Mouse (Mus musculus) embryo, embryonic 11.5 days (tissue): Measurements from ENCODE around the gene Ms4a15.

Experiments
- DNase-seq: peaks from one replicate; pipeline ENCODE4 v3.0.0-alpha.2; 2012; ENCODE audit warnings: low read depth, low spot score

Gene Ms4a15

DNA sequence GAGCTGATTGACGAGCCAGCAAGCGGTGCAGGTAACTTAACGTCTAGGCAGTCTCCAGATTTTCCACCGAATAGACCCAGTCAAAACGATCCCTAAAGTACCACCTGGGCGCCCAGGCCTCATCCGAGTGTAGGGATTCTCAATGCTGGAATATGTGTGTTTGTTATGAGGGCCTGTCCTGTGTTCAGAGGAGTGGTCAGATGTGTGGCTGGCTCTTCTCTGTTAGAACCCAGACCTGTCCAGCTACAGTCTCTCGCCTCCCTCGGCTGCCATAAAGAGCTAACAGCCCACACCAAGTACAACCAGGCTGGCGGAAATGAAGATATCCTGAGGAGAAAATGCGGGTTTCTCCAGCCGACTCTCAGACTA is 33.1 kb downstream of the Ms4a15 start:
- DNase-seq: no peak

DNA sequence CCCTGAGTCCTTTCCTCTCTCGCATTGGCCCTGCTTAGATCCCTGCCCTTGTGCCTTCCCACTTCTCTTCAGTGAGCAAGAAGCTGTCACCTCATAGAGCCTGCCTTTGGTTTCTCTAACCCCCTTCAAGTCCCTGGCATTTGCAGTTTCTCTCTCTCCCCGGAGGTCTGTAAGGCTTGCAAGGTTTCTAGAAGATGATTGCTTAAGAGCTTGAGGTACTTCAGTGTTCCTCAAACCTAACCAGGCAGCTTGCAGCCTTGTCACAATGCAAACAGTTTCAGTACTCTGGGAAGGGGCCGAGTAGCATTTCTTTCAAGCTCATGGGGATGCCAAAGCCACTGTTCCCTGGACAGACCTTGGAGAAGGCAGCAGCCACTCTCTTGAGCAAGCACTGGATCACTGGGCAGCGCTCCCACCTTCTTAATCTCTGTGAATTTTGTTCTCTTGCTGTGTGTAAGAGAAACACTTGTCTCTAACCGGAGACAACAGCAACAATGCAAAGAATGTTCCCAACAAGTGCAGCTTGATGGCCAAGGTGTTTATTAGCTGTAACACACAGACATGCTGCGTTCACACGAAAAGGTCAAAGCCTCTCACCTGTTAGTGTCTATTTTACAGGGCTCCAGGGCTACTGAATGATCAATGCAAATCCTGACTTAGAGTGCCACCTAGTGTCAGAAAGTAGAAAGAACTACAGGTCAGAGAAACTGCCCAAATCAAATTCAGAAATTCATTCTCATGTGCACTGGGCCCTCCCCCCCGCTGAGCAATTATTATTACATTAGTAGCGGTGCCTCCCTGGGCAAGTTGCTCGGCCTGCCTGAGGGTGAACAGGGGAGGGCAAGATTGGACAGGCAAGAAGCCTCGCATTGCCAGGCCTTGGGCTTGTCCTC is 33.7 kb downstream of the Ms4a15 start:
- peak; percentile 70 for DNase-seq

DNA sequence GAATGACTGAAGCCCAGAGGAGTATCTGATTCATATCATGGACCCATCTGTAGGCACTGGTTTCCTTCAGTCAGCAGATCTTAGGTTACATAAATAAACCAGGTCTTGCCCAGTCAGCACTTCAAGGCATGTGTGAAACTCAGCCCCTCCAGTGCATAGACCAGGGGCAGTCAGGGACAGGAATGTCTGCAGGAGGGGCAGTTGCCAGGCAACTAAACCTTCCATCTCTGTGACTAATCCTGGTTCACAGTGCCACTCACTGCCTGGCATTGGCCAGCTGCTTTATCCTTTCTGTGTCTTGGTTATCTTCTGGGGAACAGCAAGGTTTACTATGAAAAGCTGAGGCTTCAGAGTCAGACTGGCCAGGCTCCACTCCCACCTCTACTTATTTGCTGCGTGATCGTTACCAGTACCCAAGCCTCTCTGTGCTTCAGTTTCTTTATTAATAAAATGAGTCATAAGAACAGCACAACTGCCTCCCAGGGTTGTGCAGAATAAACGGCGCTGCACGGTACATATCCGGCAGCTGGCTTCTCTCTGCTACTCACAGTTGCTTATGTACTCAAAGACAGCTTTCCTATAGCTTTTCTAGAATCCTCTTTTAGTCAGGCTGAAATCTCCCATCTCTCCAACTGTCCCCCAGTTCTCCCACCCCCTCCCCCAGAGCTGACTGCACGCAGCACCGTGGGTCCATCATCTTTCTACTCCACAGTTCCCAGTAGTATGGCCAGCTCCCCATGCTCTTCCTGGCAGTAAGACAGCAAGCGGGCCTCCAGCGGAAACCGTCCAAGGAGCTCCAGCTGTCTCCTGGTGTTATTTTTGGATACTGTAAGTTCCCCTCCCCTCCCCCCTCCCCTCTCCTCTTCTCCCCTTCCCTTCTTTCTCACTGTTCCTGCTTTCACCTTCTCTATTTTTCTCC is 40.8 kb downstream of the Ms4a15 start:
- no peak for DNase-seq

DNA sequence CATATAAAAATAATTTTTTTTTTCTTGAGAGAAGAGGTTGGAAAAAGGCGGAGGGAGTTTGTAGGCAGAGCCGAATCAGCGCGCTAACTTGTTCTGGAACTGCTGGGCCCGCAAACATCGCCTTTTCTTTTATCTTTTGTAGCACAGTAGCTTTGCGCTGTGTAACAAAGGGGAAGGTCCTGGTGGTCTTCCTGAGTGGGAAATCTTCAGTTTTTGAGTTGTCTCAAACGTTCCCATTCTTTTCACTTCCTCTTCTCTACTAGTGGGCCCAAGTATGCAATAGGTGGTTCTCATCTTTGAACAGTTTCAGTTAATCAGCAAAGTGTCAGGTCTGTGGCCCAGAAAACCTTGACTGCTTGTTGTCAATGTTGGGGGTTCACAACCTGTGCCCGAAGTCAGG is 43.5 kb downstream of the Ms4a15 start:
- no peak for DNase-seq

DNA sequence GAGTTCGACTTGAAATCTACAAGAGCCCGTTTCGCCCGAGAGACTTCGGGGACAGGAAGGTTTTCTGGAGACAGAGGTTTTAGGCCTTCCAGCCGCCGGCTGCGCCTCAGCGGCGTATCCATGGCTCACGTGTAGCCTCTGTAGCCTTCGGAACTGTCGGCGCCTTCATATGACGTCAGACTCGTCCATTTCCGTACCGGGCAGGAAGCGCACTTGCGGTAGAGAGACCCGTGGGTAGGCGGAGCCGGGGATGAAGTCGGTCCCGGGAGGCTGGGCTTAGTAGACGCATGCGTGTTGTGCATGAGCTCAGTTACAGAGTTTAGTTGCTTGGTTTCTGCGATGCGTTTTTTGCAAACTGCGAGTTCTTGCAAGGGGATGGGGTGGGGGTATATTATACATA is 43.9 kb downstream of the Ms4a15 start, which contains the start of gene Ccdc86:
Gene Ccdc86 (minus strand): TSS at position 155 of the 400 bp plus-strand sequence.
- DNase-seq: peak; percentile 99

DNA sequence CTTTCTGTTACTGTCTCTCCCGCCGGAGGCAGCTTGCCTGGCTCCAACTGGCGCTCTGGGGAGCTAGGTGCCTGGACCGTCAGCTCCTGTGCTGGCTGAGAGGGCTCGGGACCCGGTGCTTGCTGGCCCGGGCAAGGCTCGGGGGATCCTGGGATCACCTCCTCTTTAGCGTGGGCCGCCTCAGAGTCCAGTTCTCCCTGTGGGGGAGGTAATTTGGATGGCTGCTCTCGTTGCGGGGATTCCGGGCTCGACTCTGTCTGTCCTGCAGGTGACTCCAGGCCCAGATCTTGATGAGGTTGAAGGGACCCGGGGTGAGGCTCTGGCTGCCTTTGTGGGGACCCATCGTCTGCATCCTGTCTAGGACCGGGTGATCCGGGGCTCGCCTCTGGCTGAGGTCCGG is 44.6 kb downstream of the Ms4a15 start:
- DNase-seq: no peak

DNA sequence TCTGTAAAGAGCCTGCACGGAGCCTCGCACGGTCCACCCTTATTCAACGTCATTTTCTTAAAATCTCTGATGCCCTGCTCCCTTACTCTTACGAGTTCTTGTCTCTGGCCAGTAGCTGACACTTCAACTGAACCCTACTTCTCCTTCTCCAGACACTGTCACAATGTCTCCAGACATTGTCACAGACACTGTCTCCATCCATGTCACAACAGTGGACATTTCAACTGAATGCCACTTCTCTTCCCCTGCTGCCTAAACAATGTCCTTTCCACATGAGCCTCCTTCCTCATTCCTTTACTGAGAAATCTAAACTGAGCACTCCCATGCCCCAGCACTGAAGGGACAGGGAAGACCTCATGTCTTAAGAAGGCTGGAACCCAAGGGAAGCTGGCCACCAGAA is 45.8 kb downstream of the Ms4a15 start:
- no peak for DNase-seq

DNA sequence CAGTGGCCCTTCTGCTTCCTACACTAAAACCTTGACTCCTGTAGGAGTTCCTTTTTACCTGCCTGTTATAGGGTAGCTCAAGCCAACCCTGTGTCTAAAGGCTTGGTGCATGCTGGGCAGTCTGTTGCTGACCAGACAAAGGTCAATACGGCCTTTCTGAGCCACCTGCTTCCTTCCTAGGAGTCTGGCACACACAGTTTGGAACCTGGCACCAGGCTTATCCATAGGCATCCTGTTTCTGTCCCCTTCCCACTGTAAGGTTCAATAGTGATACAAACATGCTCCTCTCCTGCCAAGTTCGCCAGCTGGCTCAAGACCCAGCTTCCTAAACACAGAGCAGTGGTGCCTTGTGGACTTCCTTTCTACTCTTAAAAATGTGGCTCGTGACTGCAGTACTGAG is 46.5 kb downstream of the Ms4a15 start:
- no peak for DNase-seq

DNA sequence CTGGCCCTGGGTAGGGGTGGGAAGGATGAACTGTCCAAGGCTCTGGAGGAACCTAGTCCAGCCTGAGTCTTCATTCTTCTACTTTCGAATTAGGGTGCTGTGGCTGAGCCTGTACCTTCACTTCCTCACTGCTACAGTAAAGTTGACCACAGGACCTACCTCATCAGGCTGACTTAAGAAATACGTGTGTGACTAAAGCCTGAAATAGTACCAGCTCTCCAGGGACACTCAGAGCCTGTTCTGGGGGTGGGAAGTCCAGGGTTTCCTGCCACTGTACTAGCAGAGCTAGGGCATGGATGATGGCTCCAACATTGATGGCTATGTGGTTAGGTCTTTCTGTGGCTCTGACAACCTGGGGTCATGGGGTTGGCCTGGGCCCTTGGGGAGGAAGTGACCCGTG is 49.1 kb downstream of the Ms4a15 start:
- no peak for DNase-seq

DNA sequence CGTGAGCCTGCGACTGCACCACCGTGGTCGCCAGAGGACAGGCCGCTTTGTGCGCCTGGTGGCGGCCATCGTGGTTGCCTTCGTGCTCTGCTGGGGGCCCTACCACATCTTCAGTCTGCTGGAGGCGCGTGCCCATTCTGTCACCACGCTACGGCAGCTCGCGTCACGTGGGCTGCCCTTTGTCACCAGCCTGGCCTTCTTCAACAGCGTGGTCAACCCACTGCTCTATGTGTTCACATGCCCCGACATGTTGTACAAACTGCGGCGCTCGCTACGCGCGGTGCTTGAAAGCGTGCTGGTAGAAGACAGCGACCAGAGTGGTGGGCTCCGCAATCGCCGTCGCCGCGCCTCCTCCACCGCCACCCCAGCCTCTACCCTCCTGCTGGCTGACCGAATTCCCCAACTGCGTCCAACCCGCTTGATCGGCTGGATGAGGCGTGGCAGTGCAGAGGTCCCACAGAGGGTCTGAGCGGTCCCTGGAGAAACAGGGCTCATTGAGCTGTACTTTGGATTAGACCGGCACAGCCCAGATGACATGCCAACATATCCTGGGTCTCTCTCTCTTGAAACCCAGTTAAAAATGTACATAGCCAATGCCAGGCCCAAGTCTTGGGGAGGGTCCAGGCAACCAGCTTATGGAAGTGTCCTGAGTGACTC is 52.1 kb downstream of the Ms4a15 start:
- no peak for DNase-seq

DNA sequence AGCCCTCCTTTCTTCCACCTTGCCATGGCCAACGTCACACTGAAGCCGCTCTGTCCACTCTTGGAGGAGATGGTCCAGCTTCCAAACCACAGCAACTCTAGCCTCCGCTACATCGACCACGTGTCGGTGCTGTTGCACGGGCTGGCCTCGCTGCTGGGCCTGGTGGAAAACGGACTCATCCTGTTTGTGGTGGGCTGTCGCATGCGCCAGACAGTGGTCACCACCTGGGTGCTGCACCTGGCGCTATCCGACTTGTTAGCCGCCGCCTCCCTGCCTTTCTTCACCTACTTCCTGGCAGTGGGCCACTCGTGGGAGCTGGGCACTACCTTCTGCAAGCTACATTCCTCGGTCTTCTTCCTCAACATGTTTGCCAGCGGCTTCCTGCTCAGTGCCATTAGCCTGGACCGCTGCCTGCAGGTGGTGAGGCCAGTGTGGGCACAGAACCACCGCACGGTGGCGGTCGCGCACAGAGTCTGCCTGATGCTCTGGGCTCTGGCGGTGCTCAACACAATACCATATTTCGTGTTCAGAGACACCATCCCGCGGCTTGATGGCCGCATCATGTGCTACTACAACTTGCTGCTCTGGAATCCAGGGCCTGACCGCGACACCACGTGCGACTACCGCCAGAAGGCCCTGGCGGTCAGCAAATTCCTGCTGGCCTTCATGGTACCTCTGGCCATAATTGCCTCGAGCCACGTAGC is 52.8 kb downstream of the Ms4a15 start:
- peak; percentile 79 for DNase-seq

DNA sequence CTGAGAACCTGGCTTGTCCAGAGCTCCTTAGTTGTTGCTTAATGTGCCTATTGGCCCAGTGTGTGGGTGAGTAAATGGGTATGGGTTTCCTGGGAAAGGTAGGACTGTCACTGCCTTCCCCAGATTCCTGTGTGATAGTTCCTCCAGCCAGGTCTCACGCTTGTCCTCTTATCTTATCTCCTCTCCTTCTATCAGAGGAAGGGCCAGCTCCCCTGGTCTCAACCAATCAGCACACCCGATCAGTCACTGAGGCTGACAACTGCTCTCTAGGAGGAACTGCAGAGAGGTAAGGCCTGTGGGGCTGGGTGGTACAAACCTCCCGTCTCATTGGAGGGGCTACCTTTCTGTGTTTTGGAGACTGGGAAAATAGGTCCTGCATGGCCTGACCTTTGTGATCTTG is 54.3 kb downstream of the Ms4a15 start:
- DNase-seq: no peak

DNA sequence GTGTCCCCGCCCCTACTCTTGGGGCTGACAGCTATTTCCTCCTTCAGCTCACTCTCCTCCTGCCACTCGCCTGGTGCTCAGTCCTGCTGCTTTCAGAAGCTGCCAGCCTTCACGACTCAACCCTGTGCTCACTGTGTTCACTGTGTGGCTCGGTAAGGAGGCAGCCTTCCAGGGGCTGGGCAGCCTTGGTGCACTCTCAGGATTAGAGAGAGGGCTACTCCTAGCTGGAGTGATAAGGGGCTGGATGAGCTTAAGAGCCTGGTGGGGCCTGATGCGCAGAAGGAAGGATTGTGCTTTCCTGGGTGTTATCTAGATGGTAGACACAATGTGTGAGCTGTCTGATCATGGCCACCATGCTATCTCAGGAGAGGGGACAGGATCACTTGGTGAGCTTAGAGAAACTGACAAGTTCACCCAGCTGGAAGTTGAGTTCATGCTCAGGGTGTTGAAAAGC is 55.9 kb downstream of the Ms4a15 start, which contains the start of gene Ptgdr2:
Gene Ptgdr2 (plus strand): TSS at position 51 of the 454 bp plus-strand sequence.
- DNase-seq: no peak

DNA sequence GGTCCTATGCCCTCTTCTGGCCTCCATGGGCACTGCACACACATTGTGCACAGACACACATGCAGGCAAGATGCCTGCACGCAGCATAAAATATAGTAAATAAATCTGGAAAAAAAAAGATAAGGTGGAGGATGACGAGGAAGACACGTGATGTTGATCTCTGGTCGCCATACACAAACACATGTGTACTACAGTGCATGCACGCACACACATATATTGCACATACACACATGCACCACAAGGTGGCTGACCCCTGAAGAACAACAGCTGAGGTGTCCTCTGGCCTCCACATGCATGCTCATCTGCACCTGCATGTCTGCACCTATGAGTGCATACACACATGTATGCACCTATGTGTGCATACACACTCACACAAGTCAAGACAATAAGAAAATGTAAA is 57.0 kb downstream of the Ms4a15 start:
- no peak for DNase-seq

DNA sequence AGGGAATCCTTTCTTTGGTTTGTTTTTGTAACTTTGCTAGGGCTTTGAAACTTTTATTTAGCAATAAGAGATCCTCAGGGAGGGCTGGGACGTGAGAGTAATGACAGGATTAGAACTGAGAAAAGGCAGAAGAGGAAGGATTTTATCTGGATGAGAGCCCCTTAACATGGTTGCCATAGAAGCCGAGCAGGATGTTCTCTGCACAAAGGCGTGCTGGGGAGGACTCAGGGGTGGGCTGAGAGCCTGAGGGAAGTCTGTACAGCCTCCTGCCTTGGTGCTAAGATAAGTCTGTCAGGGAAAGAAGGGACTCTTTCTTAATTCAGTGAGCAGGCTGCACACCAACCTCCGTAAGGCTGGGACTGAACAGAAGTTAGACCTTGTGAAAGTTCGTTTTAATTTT is 58.0 kb downstream of the Ms4a15 start:
- no peak for DNase-seq

DNA sequence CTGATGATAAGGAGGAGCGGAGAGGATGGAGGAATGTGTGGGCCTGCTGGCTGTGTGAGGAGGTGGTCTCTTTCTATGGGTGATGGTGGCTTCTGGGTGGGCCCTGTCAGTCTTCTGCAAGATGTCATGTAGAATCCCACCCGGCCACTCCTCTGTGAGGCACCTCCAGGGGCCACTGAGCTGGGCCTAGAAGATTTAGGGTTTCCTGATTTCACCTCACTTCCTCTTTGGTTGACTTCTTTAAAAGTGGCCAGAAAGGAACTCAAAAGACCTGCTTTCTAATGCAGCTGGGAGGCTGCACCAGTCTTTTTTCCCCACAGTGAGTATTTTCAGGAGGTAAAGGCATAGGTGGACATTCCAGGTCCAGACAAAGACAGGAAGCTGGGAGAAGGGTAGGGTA is 62.4 kb downstream of the Ms4a15 start:
- DNase-seq: no peak
